Mouse (Mus musculus) retina, postnatal 7 days (tissue): ENCODE measurements around the gene Cobll1.

Experiments
- DNase-seq: peaks from one replicate; pipeline ENCODE4 v3.0.0-alpha.2; 2012; ENCODE audit warnings: low read depth, low spot score

Cobll1 gene

GRCm38 (mm10) chr2:65237116-65237515 lies 2.1 kb downstream of the Cobll1 start:
- no peak for DNase-seq

GRCm38 (mm10) chr2:65236644-65237043 lies 2.6 kb downstream of the Cobll1 start:
- DNase-seq, result no peak

GRCm38 (mm10) chr2:65232756-65233535 lies 6.3 kb downstream of the Cobll1 start:
- DNase-seq, result no peak

GRCm38 (mm10) chr2:65228426-65228825 lies 10.8 kb downstream of the Cobll1 start:
- DNase-seq, result no peak

- no peak for DNase-seq
These were observed 11.3 kb downstream of the Cobll1 start for GRCm38 (mm10) chr2:65227898-65228290.

GRCm38 (mm10) chr2:65227154-65227897 lies 11.9 kb downstream of the Cobll1 start:
- no peak for DNase-seq

- DNase-seq, result no peak
These were observed 12.7 kb downstream of the Cobll1 start for GRCm38 (mm10) chr2:65226494-65226893.

GRCm38 (mm10) chr2:65223956-65224735 lies 15.1 kb downstream of the Cobll1 start:
- DNase-seq, result no peak

- no peak for DNase-seq
These were observed 16.2 kb downstream of the Cobll1 start for GRCm38 (mm10) chr2:65223012-65223411.

GRCm38 (mm10) chr2:65221646-65222045 lies 17.6 kb downstream of the Cobll1 start:
- DNase-seq, result no peak

- DNase-seq, result no peak
These were observed 18.6 kb downstream of the Cobll1 start for GRCm38 (mm10) chr2:65220563-65220962.

- DNase-seq, result no peak
These were observed 19.6 kb downstream of the Cobll1 start for GRCm38 (mm10) chr2:65219375-65220135.

- DNase-seq, result no peak
These were observed 20.9 kb downstream of the Cobll1 start for GRCm38 (mm10) chr2:65218318-65218717.

GRCm38 (mm10) chr2:65217677-65218076 lies 21.5 kb downstream of the Cobll1 start:
- no peak for DNase-seq

- DNase-seq, result no peak
These were observed 23.0 kb downstream of the Cobll1 start for GRCm38 (mm10) chr2:65216163-65216562.

GRCm38 (mm10) chr2:65214556-65214955 lies 24.6 kb downstream of the Cobll1 start:
- no peak for DNase-seq

GRCm38 (mm10) chr2:65213675-65214074 lies 25.5 kb downstream of the Cobll1 start:
- no peak for DNase-seq

- no peak for DNase-seq
These were observed 27.6 kb downstream of the Cobll1 start for GRCm38 (mm10) chr2:65211620-65212019.

GRCm38 (mm10) chr2:65207750-65208149 lies 31.5 kb downstream of the Cobll1 start:
- no peak for DNase-seq

GRCm38 (mm10) chr2:65203699-65204098 lies 35.5 kb downstream of the Cobll1 start:
- DNase-seq, result no peak

- no peak for DNase-seq
These were observed 39.5 kb downstream of the Cobll1 start for GRCm38 (mm10) chr2:65199706-65200105.
